Comparison of ENCODE assay signal across 17 mouse cellular contexts in the genomic region with DNA sequence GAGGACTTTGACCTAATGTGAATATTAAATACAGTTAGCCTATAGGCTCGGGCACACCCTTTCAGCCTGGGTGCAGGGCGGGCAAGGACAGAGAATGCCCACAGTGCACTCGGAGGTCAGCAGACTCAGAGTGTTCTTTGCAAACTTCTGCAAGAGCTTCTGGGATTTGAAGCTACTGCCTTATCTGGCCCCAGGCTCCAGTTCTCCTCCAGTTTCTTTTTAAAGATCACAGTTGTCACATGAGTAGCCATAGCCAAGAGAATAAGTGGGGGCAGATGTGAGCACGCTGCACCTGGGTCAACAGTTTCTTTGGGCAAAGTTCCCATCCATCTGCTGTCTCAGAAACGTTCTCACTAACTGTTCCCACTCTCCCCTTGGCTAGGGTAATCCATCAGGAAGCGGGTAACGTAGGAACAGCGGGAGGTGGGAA.
DNase-seq lines count a peak whose midpoint lies in the region; ATAC-seq and TF ChIP-seq lines count a peak whose summit lies in the region.
"Had no signal": no experiment of that assay in that cellular context is flagged by ENCODE, and none has a peak within 500 bp of the region (broad histone marks: within the 10 kb centered on the region; RNA-seq: fewer than 3 reads in every experiment).

No protein-coding gene starts in this region.

- 35% methylated on average over 8 of the region's 8 CpGs for WGBS in heart, adult 2 months
- 70% methylated on average over 8 of the region's 8 CpGs for WGBS in heart, embryonic 10.5 days
- 57% methylated on average over 8 of the region's 8 CpGs for WGBS in intestine, embryonic 16.5 days

- no peak for TF ChIP-seq CTCF in heart, adult 2 months (IDR thresholded peaks at IDR 0.05)

- H3K4me3 ChIP-seq in heart, adult 2 months = no peak overlapping the region
- no peak overlapping the region for H3K4me3 ChIP-seq in heart, embryonic 10.5 days
- H3K4me3 ChIP-seq in intestine, embryonic 16.5 days (ENCODE audit: low read length) = no peak overlapping the region
- H3K4me3 ChIP-seq: embryonic facial prominence, embryonic 15.5 days had no signal

- intact Hi-C loops in heart, adult 2 months (cut with DNase I) = no loop called here
- intact Hi-C loops in gastrocnemius, postnatal 14 days (cut with DNase I; ENCODE audit: low total_unique reads) = no loop called here

- H3K4me1 ChIP-seq in heart, adult 2 months (ENCODE audit: control insufficient read depth, insufficient read depth, low read length) = peaks cover 1% of the 10 kb centered on the region
- H3K4me1 ChIP-seq in heart, embryonic 10.5 days = peaks cover 5% of the 10 kb centered on the region; the same call in 1 of the 2 replicates
- H3K4me1 ChIP-seq in intestine, embryonic 16.5 days (ENCODE audit: control insufficient read depth, insufficient read depth, low read length) = peaks cover 7% of the 10 kb centered on the region; the same call in 1 of the 2 replicates
- H3K4me1 ChIP-seq: embryonic facial prominence, embryonic 15.5 days had no signal

- no peak overlapping the region for H3K9ac ChIP-seq in heart, adult 2 months (ENCODE audit: low read depth, low read length)
- no peak overlapping the region for H3K9ac ChIP-seq in intestine, embryonic 16.5 days (ENCODE audit: low read depth, low read length)
- H3K9ac ChIP-seq: embryonic facial prominence, embryonic 15.5 days; liver, embryonic 14.5 days had no signal

- H3K9me3 ChIP-seq in heart, embryonic 10.5 days = no peaks in the 10 kb centered on the region
- H3K9me3 ChIP-seq in intestine, embryonic 16.5 days (ENCODE audit: control insufficient read depth, low read length) = no peaks in the 10 kb centered on the region
- H3K9me3 ChIP-seq: embryonic facial prominence, embryonic 15.5 days had no signal

- H3K36me3 ChIP-seq in heart, adult 2 months (ENCODE audit: control insufficient read depth, insufficient read depth, low read length) = no peaks in the 10 kb centered on the region
- H3K36me3 ChIP-seq in heart, embryonic 10.5 days = no peaks in the 10 kb centered on the region
- H3K36me3 ChIP-seq in intestine, embryonic 16.5 days (ENCODE audit: control insufficient read depth, insufficient read depth, low read length) = no peaks in the 10 kb centered on the region
- H3K36me3 ChIP-seq: embryonic facial prominence, embryonic 15.5 days had no signal

- peak; percentile 80 for ATAC-seq in intestine, embryonic 16.5 days
- no peak for ATAC-seq in cerebellum, adult (ENCODE audit: insufficient number of reproducible peaks, low FRiP score, low TSS enrichment)
- ATAC-seq: CD4-positive, CD25-positive, alpha-beta regulatory T cell, adult 4 months; inflammation-experienced regulatory T-cells, adult 6 months; midbrain, embryonic 16.5 days; Patski had no signal

- 0 out of 2 replicates have a peak, but pooled peaks have one; percentile 27 for TF ChIP-seq EP300 in heart, adult 2 months (IDR thresholded peaks at IDR 0.05; ENCODE audit: insufficient read depth, low read depth, low read length)

- H3K79me2 ChIP-seq in heart, adult 2 months (replicated peaks; ENCODE audit: control insufficient read depth, insufficient read depth, low read length) = no peaks in the 10 kb centered on the region

- peak overlapping the region; percentile 47 for H3K27ac ChIP-seq in heart, adult 2 months
- no peak overlapping the region for H3K27ac ChIP-seq in heart, embryonic 10.5 days
- no peak overlapping the region for H3K27ac ChIP-seq in intestine, embryonic 16.5 days (ENCODE audit: low read length)
- H3K27ac ChIP-seq: embryonic facial prominence, embryonic 15.5 days; liver, embryonic 14.5 days had no signal

- TF ChIP-seq POLR2A in heart, adult 2 months (IDR thresholded peaks at IDR 0.05; ENCODE audit: insufficient read depth, low read depth, low read length) = no peak

- no peak overlapping the region for H3K4me2 ChIP-seq in intestine, embryonic 16.5 days (ENCODE audit: low read depth, low read length)
- H3K4me2 ChIP-seq: embryonic facial prominence, embryonic 15.5 days had no signal

- DNase-seq in heart, adult 2 months = peak; percentile 46 to 55
- no peak for DNase-seq in heart, embryonic 10.5 days (ENCODE audit: low spot score)
- DNase-seq in adipocyte (ENCODE audit: low spot score) = peak; percentile 10
- DNase-seq in gastrocnemius, postnatal 14 days = peak; percentile 15
- DNase-seq in adrenal gland, adult 2 months = no peak
- DNase-seq: adrenal gland, postnatal 25 days; cerebellum, adult 8-10 months; spleen, adult 18-20 months; thymus, adult 2 months had no signal

- H3K27me3 ChIP-seq in heart, adult 2 months (ENCODE audit: control insufficient read depth, insufficient read depth, low read length) = no peaks in the 10 kb centered on the region
- no peaks in the 10 kb centered on the region for H3K27me3 ChIP-seq in heart, embryonic 10.5 days (ENCODE audit: insufficient read depth, poor library complexity, severe bottlenecking)
- H3K27me3 ChIP-seq in intestine, embryonic 16.5 days (replicated peaks; ENCODE audit: control insufficient read depth, insufficient read depth, low read length) = no peaks in the 10 kb centered on the region
- H3K27me3 ChIP-seq: embryonic facial prominence, embryonic 15.5 days; Patski had no signal

Comparison
In these comparisons a context has a peak if more than half of its experiments do, and no peak if none do; other contexts are left out.
1. DNase-seq: peak in heart, adult 2 months (2 of 2), adipocyte (single experiment) and gastrocnemius, postnatal 14 days (single experiment); none in heart, embryonic 10.5 days (single experiment) and adrenal gland, adult 2 months (single experiment).